Mouse (Mus musculus): ENCODE measurements around the gene Vps11.

DNA sequence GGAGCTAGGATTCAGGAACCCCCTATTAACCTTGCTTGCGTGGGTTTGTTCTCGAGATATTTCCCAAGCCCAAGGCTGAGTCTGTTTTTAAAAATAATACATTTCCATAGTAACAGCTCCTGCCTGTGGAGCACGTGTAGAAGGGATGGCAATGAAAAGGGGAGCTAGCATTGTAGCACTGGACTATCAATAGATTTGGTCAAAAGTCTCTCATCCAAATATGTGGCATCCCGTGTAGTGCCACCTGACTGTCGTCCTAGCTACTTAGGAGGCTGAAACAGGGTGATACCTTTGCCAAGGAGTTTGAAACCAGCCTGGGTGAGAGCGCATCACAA is 40.7 kb downstream of the Vps11 start:
- TF ChIP-seq GATA1 (IDR thresholded peaks at IDR 0.05; ENCODE audit: borderline replicate concordance, low read length): no peak
- no peak for TF ChIP-seq FLI1 (IDR thresholded peaks at IDR 0.05; ENCODE audit: low read length)
